Mouse (Mus musculus): ENCODE results near the gene BC053393.
A peak's percentile ranks its signal among the peaks of the same experiment; 100 is the strongest.
"Not testable (repeated sequence)": the region's sequence is repeated elsewhere in the genome, so short reads cannot be mapped to it uniquely, and the experiment has no call there.

Gene BC053393

GRCm38 (mm10) chr11:46571327-46571726 lies at the start of gene BC053393:
BC053393 (plus strand) TSS chr11:46571536.
- peak; percentile 6 to 10 for DNase-seq (ENCODE audit: low spot score in 2 of 2)

- no peak for DNase-seq (ENCODE audit: low spot score in 2 of 2)
Measured at GRCm38 (mm10) chr11:46522719-46523118, 48.6 kb upstream of the BC053393 start.

- no peak for DNase-seq (ENCODE audit: low spot score in 2 of 2)
Measured at GRCm38 (mm10) chr11:46523912-46524311, 47.4 kb upstream of the BC053393 start, which contains the start of gene Gm12169. Gm12169 (plus strand) TSS chr11:46524212.

GRCm38 (mm10) chr11:46530149-46530548 lies 41.2 kb upstream of the BC053393 start:
- no peak for DNase-seq (ENCODE audit: low spot score in 2 of 2)

- no peak for DNase-seq (ENCODE audit: low spot score in 2 of 2)
Measured at GRCm38 (mm10) chr11:46536978-46537377, 34.4 kb upstream of the BC053393 start.

GRCm38 (mm10) chr11:46543530-46543929 lies 27.8 kb upstream of the BC053393 start:
- no peak for DNase-seq (ENCODE audit: low spot score in 2 of 2)

GRCm38 (mm10) chr11:46549721-46550120 lies 21.6 kb upstream of the BC053393 start:
- no peak for DNase-seq (ENCODE audit: low spot score in 2 of 2)

GRCm38 (mm10) chr11:46552741-46553140 lies 18.6 kb upstream of the BC053393 start:
- DNase-seq (ENCODE audit: low spot score in 2 of 2): peak; percentile 19 to 20

GRCm38 (mm10) chr11:46561096-46561495 lies 10.2 kb upstream of the BC053393 start:
- no peak for DNase-seq (ENCODE audit: low spot score in 2 of 2)

GRCm38 (mm10) chr11:46564671-46565070 lies 6.7 kb upstream of the BC053393 start:
- DNase-seq (ENCODE audit: low spot score in 2 of 2): no peak

GRCm38 (mm10) chr11:46565967-46566366 lies 5.4 kb upstream of the BC053393 start:
- DNase-seq (ENCODE audit: low spot score in 2 of 2): no peak

- DNase-seq (ENCODE audit: low spot score in 2 of 2): no peak
Measured at GRCm38 (mm10) chr11:46569107-46569506, 2.2 kb upstream of the BC053393 start.

GRCm38 (mm10) chr11:46578771-46579281 lies 7.5 kb downstream of the BC053393 start:
- DNase-seq (ENCODE audit: low spot score in 2 of 2): no peak

- no peak for DNase-seq (ENCODE audit: low spot score in 2 of 2)
Measured at GRCm38 (mm10) chr11:46580428-46580827, 9.1 kb downstream of the BC053393 start.

- no peak for DNase-seq (ENCODE audit: low spot score in 2 of 2)
Measured at GRCm38 (mm10) chr11:46582741-46583140, 11.4 kb downstream of the BC053393 start.

- no peak for DNase-seq (ENCODE audit: low spot score in 2 of 2)
Measured at GRCm38 (mm10) chr11:46592416-46592815, 21.1 kb downstream of the BC053393 start.

GRCm38 (mm10) chr11:46619929-46620328 lies 48.6 kb downstream of the BC053393 start:
- no peak for DNase-seq (ENCODE audit: low spot score in 2 of 2)

GRCm38 (mm10) chr11:46620414-46621168 lies 49.3 kb downstream of the BC053393 start:
- no peak for DNase-seq (ENCODE audit: low spot score in 2 of 2)

- no peak for DNase-seq (ENCODE audit: low spot score in 2 of 2)
Measured at GRCm38 (mm10) chr11:46629211-46629795, 58.0 kb downstream of the BC053393 start, which contains the start of gene Dppa1. Dppa1 (minus strand) TSS chr11:46629261.

GRCm38 (mm10) chr11:46631635-46632034 lies 60.3 kb downstream of the BC053393 start:
- DNase-seq (ENCODE audit: low spot score in 2 of 2): peak; percentile 44 to 67

- not testable (repeated sequence) for DNase-seq (ENCODE audit: low spot score in 2 of 2)
Measured at GRCm38 (mm10) chr11:46635516-46635915, 64.2 kb downstream of the BC053393 start.

GRCm38 (mm10) chr11:46636568-46636967 lies 65.2 kb downstream of the BC053393 start:
- no peak for DNase-seq (ENCODE audit: low spot score in 2 of 2)
